Mouse (Mus musculus): ENCODE data around the gene Zbtb17.

Gene Zbtb17

DNA sequence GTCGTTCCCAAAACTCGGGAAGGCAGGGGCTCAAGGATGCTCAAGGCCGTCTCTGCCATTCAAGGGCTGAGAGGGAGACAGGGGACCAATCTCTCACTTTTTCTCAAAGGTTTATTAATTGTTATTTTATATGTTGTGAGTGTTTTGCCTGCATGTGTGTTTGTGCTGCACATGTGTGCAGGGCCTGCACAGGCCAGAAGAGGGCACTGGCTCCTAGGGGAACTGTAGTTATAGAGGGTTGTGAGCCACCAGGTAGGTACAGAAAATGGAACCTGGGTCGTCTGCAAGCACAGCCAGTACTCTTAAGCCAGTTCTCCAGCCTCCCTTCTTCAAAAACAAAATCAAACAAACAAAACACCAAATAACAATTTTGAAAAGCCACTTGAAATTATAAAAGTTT lies 44.2 kb downstream of the Zbtb17 start:
- 86% methylated on average over 4 of the region's 4 CpGs for WGBS

DNA sequence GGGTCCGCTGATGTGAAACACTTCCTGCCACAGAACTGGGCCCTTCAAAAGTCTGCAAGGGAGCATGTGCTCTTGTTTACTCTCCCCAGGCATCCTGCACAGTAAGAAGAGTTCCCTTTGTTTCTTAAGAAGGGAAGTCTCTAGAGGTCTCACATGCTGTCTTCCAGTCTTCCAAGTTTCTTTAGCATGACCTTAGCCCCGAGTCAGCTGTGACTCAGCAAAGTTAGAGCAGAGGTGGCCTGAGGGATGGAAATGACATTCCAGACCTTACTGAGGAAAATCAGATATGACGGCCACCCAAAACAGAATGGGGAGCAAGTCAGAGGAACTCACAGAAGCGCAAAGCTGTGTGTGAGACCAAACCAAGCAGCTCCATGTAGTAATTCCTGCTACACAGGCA lies 56.2 kb downstream of the Zbtb17 start:
- 41% methylated on average over 4 of the region's 4 CpGs for WGBS

DNA sequence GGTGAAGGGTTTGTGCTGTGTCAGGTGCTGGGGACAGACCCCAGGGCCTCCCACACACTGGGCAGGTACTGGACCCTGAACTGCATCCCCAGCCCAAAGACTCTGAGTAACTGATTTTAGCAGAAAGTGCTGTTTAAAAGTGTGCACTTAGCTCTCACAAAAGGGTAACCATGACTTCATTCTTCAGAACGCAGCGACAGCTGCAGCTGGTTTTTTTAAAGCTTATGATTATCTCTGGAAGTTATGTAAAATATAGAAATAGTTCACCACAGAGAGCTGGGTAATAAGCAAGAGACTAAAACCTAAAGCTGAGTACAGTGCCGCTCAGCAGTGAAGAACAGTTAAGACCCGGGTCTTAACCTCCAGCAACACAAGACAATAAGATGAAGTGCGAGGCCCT lies 56.6 kb downstream of the Zbtb17 start:
- 30% methylated on average over 5 of the region's 5 CpGs for WGBS

DNA sequence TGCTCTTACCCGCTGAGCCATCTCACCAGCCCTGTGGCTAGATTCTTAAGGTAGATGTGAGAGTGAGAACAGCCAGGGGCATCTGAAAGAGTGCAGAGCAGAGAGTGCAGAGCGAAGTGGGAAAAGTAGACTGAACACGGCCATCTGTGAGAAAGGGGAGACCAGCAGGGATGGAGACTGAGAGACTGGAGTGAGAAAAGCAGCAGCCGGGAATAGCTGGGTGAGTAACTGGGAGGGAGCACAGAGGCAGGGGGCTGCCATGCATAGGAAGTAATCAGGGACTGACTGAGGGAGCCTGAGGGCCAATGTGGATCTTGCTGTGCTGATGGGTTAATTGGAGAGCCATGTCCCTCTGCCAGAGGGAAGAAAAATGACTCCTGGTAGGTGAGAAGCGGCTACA lies 58.3 kb downstream of the Zbtb17 start:
- WGBS = 45% methylated on average over 5 of the region's 5 CpGs

DNA sequence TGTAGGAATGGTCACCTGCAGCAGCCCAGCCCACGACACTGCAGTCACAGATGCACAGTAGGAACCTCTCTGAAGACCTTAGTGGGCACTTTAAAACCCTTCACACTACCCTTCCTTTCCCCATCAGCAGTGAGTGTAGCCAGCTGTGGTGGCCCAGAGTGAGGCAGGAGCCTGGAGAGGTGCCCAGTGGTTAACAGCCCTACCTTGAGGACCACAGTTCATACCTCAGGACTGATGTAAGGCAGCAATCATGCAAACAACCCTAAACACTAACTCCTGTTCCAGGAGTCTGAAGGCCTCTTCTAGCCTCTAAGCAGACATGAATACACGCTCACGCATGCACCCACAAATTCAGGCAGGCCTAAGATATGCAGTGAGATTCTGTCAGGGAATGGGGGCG lies 60.0 kb downstream of the Zbtb17 start:
- WGBS = 83% methylated on average over 4 of the region's 4 CpGs

DNA sequence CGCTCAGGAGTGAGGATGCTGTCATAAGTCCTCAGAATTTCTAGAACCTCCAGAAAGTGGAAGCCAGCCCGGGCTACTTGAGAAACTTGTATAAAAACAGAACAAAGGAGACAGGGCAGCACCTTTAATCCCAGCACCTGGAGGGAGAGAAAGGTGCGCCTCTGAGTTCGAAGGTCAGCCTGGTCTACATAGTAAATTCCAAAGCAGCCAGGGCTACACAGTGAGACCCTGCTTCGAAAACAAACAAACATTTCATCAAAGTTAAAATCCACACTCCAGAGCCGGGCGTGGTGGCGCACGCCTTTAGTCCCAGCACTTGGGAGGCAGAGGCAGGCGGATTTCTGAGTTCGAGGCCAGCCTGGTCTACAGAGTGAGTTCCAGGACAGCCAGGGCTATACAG lies 61.4 kb downstream of the Zbtb17 start:
- WGBS = 89% methylated on average over 11 of the region's 11 CpGs

DNA sequence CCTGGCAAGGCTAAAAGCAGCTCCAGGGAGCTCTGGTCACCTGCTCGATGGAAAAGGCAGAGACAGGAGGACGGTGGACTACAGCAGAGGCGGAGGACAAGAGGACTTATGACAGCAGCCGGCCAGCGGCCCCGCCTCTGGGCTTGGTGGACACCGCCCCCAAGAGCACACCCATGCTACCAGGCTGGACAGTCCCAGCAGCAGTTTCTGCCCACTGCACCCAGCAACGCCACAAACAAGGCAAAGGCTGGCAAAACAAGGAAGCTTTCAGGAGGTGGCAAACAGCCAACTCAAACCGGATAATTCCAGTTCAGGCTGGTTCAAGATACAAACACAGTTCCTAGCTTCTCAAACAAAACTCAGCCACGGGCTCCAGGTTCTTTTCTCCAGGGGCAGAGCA lies 61.9 kb downstream of the Zbtb17 start:
- WGBS = 9% methylated on average over 10 of the region's 10 CpGs

DNA sequence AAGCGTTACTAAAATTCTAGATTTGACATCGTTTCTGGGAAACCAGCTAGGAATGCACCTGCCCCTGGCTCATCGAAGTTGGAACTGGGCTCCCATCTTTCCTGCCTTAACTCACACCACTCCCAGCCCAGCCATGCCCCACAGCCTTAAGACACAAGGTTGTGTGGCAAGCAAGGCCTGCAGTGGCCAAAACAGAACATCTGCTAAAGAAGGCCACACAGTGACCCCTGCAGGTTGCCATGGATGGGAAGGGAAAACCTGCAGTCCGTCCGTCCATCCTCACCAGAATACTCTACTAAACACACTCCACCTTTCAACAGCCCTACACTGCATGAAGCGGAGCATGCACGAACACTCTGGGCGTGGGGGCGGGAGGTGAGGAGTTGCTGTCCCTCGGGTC lies 62.4 kb downstream of the Zbtb17 start:
- WGBS = 50% methylated on average over 10 of the region's 10 CpGs

DNA sequence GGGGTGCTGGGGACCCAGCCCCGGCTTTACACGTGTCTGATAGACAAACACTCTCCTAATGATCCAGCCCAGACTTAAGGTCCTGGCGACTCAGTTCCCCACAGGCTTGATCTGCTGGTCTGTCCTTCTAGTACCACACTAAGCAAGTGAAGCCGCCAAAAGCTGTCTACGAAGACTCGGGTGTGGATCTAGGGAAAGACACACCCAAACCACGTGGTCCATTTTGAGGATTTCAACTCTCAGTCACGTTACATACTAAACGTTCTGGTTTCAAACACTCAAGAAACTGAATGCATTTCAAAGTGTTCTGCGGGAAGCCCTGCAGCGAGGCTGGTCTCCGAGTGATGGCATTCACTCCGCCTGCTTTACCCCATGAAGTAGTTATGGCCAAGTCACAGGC lies 66.0 kb downstream of the Zbtb17 start:
- 73% methylated on average over 13 of the region's 13 CpGs for WGBS

DNA sequence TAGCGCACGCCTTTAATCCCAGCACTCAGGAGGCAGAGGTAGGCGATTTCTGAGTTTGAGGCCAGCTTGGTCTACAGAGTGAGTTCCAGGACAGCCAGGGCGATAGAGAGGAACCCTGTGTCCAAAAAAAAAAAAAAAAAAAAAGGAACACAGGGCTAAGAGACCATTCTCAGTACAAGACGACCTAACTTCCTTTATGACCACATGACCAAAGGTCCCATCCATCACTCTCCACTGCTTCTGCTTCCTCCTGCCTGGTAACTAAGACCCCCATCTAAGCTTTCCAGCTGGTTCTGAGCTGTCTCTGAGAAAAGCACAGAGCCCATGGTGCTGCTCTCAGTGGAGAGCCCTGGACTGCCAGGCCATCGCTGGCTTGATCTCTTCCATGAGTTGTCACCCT lies 67.7 kb downstream of the Zbtb17 start:
- WGBS = 56% methylated on average over 6 of the region's 6 CpGs

DNA sequence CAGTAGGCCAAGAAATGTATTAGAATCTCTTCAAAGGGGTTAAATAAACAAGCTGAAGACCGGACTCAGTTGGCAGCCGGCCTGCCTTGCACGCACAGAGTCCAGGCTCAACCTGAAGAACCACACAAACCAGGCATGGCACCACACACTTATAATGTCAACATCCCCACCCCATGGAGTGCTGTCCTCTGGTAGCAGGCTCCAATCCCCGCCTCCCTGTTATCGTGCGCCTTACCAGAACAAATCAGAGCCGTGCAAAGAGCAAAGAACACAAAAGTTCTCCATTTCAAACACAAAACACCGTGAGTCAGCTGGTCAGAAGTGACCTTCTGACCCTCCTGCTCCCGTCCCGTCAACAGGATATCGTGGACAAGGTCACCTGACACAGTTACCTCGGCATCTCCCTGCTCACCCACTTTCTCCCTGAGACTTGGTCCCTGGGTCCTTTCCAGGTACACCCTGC lies 69.8 kb downstream of the Zbtb17 start:
- 55% methylated on average over 12 of the region's 12 CpGs for WGBS
